Mouse (Mus musculus): ENCODE measurements around the gene Lpcat3.

- TF ChIP-seq POLR2A (IDR thresholded peaks at IDR 0.05; ENCODE audit: low read depth, low read length) (no peak), CTCF (conservative IDR thresholded peaks at IDR 0.05; ENCODE audit: insufficient read depth, insufficient read length, low read depth, low read length) (peak; percentile 77)
Measured at GRCm38 (mm10) chr6:124716864-124717490, 54.1 kb downstream of the Lpcat3 start.

All from kidney, adult 2 months (tissue).